Mouse (Mus musculus) heart, embryonic 13.5 days (tissue): Measurements from ENCODE around the gene Rab42. TPM values are rescaled to one million over a fixed set of nuclear protein-coding genes. Genes with fewer than 3 reads are reported as not detected.

Experiments
- ATAC-seq: fragments of 200-750 bp; cut with Nextera tagmentation; 2 replicates; pipeline ENCODE4 v1.8.0; 2017; ENCODE audit warnings: moderate TSS enrichment; ENCODE audit not compliant: insufficient number of reproducible peaks, low FRiP score, low TSS enrichment; ENCODE audit errors: extremely low read depth
- H3K27ac ChIP-seq: fragments of 300-500 bp; sonication (generic); replicated peaks from 2 replicates; pipeline ENCODE4 v1.5.1; 2015; ENCODE audit warnings: moderate library complexity, mild to moderate bottlenecking, inconsistent platforms
- H3K27me3 ChIP-seq: fragments of 300-500 bp; sonication (generic); replicated peaks from 2 replicates; pipeline ENCODE4 v1.6.1; 2015; ENCODE audit warnings: mild to moderate bottlenecking, inconsistent platforms
- H3K36me3 ChIP-seq: fragments of 300-500 bp; sonication (generic); 2 replicates; pipeline ENCODE4 v1.6.1; 2015; ENCODE audit warnings: mild to moderate bottlenecking, inconsistent platforms
- H3K4me1 ChIP-seq: fragments of 300-500 bp; sonication (generic); 2 replicates; pipeline ENCODE4 v1.6.1; 2015; ENCODE audit warnings: inconsistent platforms
- H3K4me2 ChIP-seq: fragments of 300-500 bp; sonication (generic); 2 replicates; pipeline ENCODE4 v1.6.1; 2015; ENCODE audit warnings: inconsistent platforms, mild to moderate bottlenecking, moderate library complexity
- H3K4me3 ChIP-seq: fragments of 300-500 bp; sonication (generic); 2 replicates; pipeline ENCODE4 v1.5.1; 2015; ENCODE audit warnings: moderate library complexity, mild to moderate bottlenecking, inconsistent platforms
- H3K9ac ChIP-seq: fragments of 300-500 bp; sonication (generic); 2 replicates; pipeline ENCODE4 v1.6.1; 2015; ENCODE audit warnings: inconsistent platforms, mild to moderate bottlenecking, moderate library complexity
- H3K9me3 ChIP-seq: fragments of 300-500 bp; sonication (generic); 2 replicates; pipeline ENCODE4 v1.6.1; 2016; ENCODE audit warnings: inconsistent platforms
- WGBS: fragments of 180-500 bp; shearing (Covaris S2); methylation state at CpG from one replicate; pipeline ENCODE4 v1.1.7; 2015; ENCODE audit warnings: mixed read lengths; 5-methylcytosine and 5-hydroxymethylcytosine counted together
- polyA plus RNA-seq: library from polyadenylated mRNA; unstranded; fragments of >200 nt; fragmentation: Nextera tagmentation; extraction: Ambion mirVana; gene quantifications from 2 replicates; pipeline ENCODE4 v1.2.1, GENCODE M21; 2015

Rab42 gene
- polyA plus RNA-seq, 1 experiment from 2014 or later, result 1.1 TPM

GRCm38 (mm10) chr4:132253622-132254021 is 49.6 kb downstream of the Rab42 start:
- no peaks in the 10 kb centered on the region for H3K27me3 ChIP-seq
- H3K4me1 ChIP-seq, result peaks cover 29% of the 10 kb centered on the region
- H3K4me3 ChIP-seq, result no peak overlapping the region
- H3K4me2 ChIP-seq, result no peak overlapping the region
- peak overlapping the region; percentile 44; the same call in 1 of the 2 replicates for H3K9ac ChIP-seq
- no peaks in the 10 kb centered on the region for H3K9me3 ChIP-seq
- WGBS, result 41% methylated on average over 2 of the region's 2 CpGs
- H3K36me3 ChIP-seq, result peaks cover 35% of the 10 kb centered on the region
- no peak for ATAC-seq
- peak overlapping the region; percentile 59 for H3K27ac ChIP-seq

- Histone ChIP-seq H3K4me2 (no peak overlapping the region), H3K27ac (peak overlapping the region; percentile 59), H3K4me3 (no peak overlapping the region), H3K27me3 (no peaks in the 10 kb centered on the region), H3K9me3 (no peaks in the 10 kb centered on the region), H3K4me1 (peaks cover 24% of the 10 kb centered on the region), H3K9ac (no peak overlapping the region), H3K36me3 (peaks cover 40% of the 10 kb centered on the region)
- no peak for ATAC-seq
- 81% methylated on average over 8 of the region's 8 CpGs for WGBS
Observed at GRCm38 (mm10) chr4:132253128-132253527, 50.1 kb downstream of the Rab42 start.

Other genes with a start within 250 kb of the Rab42 start
- 0.08 and 0.13 TPM in 2 replicates for gene Gm10300, start 228.7 kb downstream of the Rab42 start, polyA plus RNA-seq
- gene Epb41, start 228.1 kb downstream of the Rab42 start, polyA plus RNA-seq, result 58.5 and 76.5 TPM in 2 replicates
- gene Oprd1, start 158.9 kb downstream of the Rab42 start, polyA plus RNA-seq, result 0.96 and 1.3 TPM in 2 replicates
- 58.8 and 60.8 TPM in 2 replicates for gene Ythdf2, start 91.1 kb downstream of the Rab42 start, polyA plus RNA-seq
- gene Gmeb1, start 41.8 kb downstream of the Rab42 start, polyA plus RNA-seq, result 27.5 and 28.8 TPM in 2 replicates
- gene Taf12, start 29.0 kb downstream of the Rab42 start, polyA plus RNA-seq, result 26.6 and 33.6 TPM in 2 replicates
- 61.9 and 74.4 TPM in 2 replicates for gene Trnau1ap, start 26.2 kb upstream of the Rab42 start, polyA plus RNA-seq
- gene Rcc1, start 50.2 kb upstream of the Rab42 start, polyA plus RNA-seq, result 37.6 and 42.1 TPM in 2 replicates
- gene Phactr4, start 119.1 kb upstream of the Rab42 start, polyA plus RNA-seq, result 15.9 and 16.7 TPM in 2 replicates
- gene Med18, start 160.5 kb upstream of the Rab42 start, polyA plus RNA-seq, result 13.9 and 15.8 TPM in 2 replicates
- gene Sesn2, start 207.1 kb upstream of the Rab42 start, polyA plus RNA-seq, result 7.3 and 8.4 TPM in 2 replicates
- gene Atpif1, start 230.3 kb upstream of the Rab42 start, polyA plus RNA-seq, result 1,230 and 1,350 TPM in 2 replicates
- gene Dnajc8, start 232.2 kb upstream of the Rab42 start, polyA plus RNA-seq, result 103 and 116 TPM in 2 replicates